Mouse (Mus musculus): ENCODE measurements around the gene Gm42742.

The Gm42742 gene

GRCm38 (mm10) chr7:127019306-127019960 lies 1.5 kb downstream of the Gm42742 start:
- peak; percentile 66 for DNase-seq

- DNase-seq = peak; percentile 73
Measured at GRCm38 (mm10) chr7:127018416-127019305, 2.2 kb downstream of the Gm42742 start.

GRCm38 (mm10) chr7:127017950-127018345 lies 2.9 kb downstream of the Gm42742 start:
- peak; percentile 69 for DNase-seq

GRCm38 (mm10) chr7:127016971-127017949 lies 3.6 kb downstream of the Gm42742 start, which contains the start of gene Pagr1a:
Pagr1a (minus strand) TSS chr7:127017352.
- peak; percentile 98 for DNase-seq

- DNase-seq = peak; percentile 78
Measured at GRCm38 (mm10) chr7:127016486-127016938, 4.4 kb downstream of the Gm42742 start.

- DNase-seq = no peak
Measured at GRCm38 (mm10) chr7:127016481-127016485, 4.6 kb downstream of the Gm42742 start, which contains the start of gene Pagr1b. Pagr1b (minus strand) TSS chr7:127016484.

- DNase-seq = peak; percentile 86
Measured at GRCm38 (mm10) chr7:127016081-127016480, 4.8 kb downstream of the Gm42742 start.

- DNase-seq = peak; percentile 47
Measured at GRCm38 (mm10) chr7:127014993-127015392, 5.9 kb downstream of the Gm42742 start.

- DNase-seq = peak; percentile 77
Measured at GRCm38 (mm10) chr7:127014320-127014719, 6.6 kb downstream of the Gm42742 start, which contains the start of gene Mvp. Mvp (minus strand) TSS chr7:127014621.

GRCm38 (mm10) chr7:127013385-127013784 lies 7.5 kb downstream of the Gm42742 start:
- DNase-seq = peak; percentile 54

- peak; percentile 54 for DNase-seq
Measured at GRCm38 (mm10) chr7:127012845-127013244, 8.1 kb downstream of the Gm42742 start.

- DNase-seq = peak; percentile 49
Measured at GRCm38 (mm10) chr7:127012374-127012773, 8.5 kb downstream of the Gm42742 start.

GRCm38 (mm10) chr7:127011717-127012116 lies 9.2 kb downstream of the Gm42742 start:
- peak; percentile 62 for DNase-seq

- no peak for DNase-seq
Measured at GRCm38 (mm10) chr7:127011051-127011450, 9.8 kb downstream of the Gm42742 start.

GRCm38 (mm10) chr7:127009307-127010085 lies 11.4 kb downstream of the Gm42742 start:
- peak; percentile 77 for DNase-seq

- peak; percentile 100 for DNase-seq
Measured at GRCm38 (mm10) chr7:127008239-127009019, 12.5 kb downstream of the Gm42742 start.

- DNase-seq = peak; percentile 52
Measured at GRCm38 (mm10) chr7:127007313-127008024, 13.4 kb downstream of the Gm42742 start.

- DNase-seq = no peak
Measured at GRCm38 (mm10) chr7:127004122-127004875, 16.6 kb downstream of the Gm42742 start.

GRCm38 (mm10) chr7:127003620-127004019 lies 17.3 kb downstream of the Gm42742 start:
- peak; percentile 31 for DNase-seq

- no peak for DNase-seq
Measured at GRCm38 (mm10) chr7:126999568-126999967, 21.3 kb downstream of the Gm42742 start.
